Mouse (Mus musculus): ENCODE measurements around the gene Tprn. TPM values are rescaled to one million over a fixed set of nuclear protein-coding genes. Genes with fewer than 3 reads are reported as not detected.
A peak's percentile ranks its signal among the peaks of the same experiment; 100 is the strongest.

The Tprn gene
- polyA plus RNA-seq, 1 experiment: 12.9 TPM

DNA sequence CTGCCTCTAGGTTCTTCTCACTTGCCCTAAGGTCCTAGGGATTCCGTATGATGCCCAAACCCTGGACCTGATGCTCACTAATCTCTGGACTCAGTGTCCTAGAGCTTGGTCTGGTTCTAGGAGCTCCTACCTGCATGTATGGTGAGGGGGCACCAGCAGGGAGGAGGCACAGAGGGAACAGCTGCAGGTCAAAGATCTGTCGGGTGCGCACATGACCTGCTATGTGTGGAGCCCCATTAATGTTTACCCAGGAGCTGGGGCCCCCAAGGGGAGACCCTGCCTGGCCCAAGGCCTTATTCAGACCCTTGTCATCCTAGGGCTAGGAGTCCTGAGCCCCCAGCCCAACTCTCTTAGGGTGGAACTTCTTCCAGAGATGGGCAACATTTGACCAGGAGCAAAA, 28.4 kb upstream of the Tprn start, which contains the start of gene Slc34a3:
Slc34a3 (minus strand) TSS at position 315 of the 400 bp plus-strand sequence.
- no peak within 1 kb of the TSS for H3K4me3 ChIP-seq (replicated peaks)

DNA sequence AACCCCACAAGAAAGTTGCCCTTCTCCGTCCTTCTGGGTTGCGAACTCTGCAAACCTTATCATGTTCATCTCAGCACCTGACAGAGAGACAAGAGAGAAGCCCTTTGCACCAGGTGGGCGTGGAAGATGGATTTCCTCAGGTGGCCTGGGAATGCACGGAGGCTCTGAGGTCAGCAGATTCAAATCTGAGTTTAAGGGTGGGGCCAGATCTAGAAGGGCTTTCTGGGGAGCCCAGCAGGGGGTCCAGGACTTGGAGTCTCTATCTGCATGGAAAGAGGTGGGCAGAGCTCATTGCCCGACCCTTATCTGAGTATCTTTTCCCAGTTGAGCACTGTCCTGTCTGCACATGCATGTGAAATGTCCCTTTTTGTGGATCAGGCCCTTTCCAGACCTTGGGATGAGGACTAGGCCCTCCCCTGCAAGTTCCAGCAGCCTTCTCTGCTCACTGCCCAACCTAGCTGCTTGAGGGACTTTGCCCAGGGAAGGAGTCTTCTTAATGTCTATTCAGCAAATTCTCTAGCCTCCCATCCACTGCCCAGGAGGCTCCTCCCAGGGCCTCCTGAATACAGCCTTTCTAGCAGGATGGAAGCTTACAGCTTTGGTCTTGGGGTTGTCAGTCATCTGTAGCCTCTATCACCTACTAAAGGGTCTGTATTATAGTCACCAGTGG, 27.7 kb upstream of the Tprn start:
- peaks cover 46% of the 10 kb centered on the region for H3K4me1 ChIP-seq
- TF ChIP-seq FLI1 (IDR thresholded peaks at IDR 0.05; ENCODE audit: low read length) (no peak), GATA1 (IDR thresholded peaks at IDR 0.05; ENCODE audit: borderline replicate concordance, low read length) (no peak)
- no peaks in the 10 kb centered on the region for H3K9me3 ChIP-seq
- H3K4me3 ChIP-seq (replicated peaks): no peak overlapping the region
- no peaks in the 10 kb centered on the region for H3K36me3 ChIP-seq (replicated peaks; ENCODE audit: low read length)
- peaks cover 86% of the 10 kb centered on the region for H3K27me3 ChIP-seq (replicated peaks)

More for the DNA sequence above, 28.4 kb upstream of the Tprn start, which contains the start of gene Slc34a3:
- Histone ChIP-seq H3K9me3 (no peaks in the 10 kb centered on the region), H3K4me1 (peaks cover 50% of the 10 kb centered on the region), H3K27me3 (replicated peaks) (peaks cover 80% of the 10 kb centered on the region), H3K36me3 (replicated peaks; ENCODE audit: low read length) (no peaks in the 10 kb centered on the region)
- TF ChIP-seq FLI1 (IDR thresholded peaks at IDR 0.05; ENCODE audit: low read length) (no peak), GATA1 (IDR thresholded peaks at IDR 0.05; ENCODE audit: borderline replicate concordance, low read length) (no peak)

DNA sequence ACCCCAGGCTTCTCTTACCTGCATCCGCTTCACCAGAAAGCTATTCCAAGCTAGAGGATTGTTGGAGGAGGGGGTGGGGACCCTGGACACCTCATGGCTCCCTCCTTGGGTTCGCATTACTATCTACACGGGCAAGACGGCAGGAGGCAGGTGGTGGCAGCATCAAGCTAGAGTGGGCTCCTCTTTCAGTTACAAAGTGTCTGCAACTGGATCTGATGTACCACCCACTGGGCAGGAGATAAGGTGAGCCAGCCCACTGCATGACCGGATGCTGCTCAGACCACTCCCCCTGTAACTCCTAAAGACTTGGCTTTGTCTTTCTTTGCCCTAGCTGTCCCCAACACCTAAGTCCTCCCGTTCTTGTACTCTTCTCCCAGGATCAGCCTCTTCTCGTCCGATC, 25.8 kb upstream of the Tprn start, which contains the start of gene Rnf224:
Rnf224 (minus strand) TSS at position 174 of the 400 bp plus-strand sequence.
- Histone ChIP-seq H3K36me3 (replicated peaks; ENCODE audit: low read length) (no peaks in the 10 kb centered on the region), H3K4me1 (peaks cover 49% of the 10 kb centered on the region), H3K27me3 (replicated peaks) (peaks cover 92% of the 10 kb centered on the region), H3K9me3 (no peaks in the 10 kb centered on the region), H3K4me3 (replicated peaks) (no peak within 1 kb of the TSS)
- no peak for TF ChIP-seq FLI1 (IDR thresholded peaks at IDR 0.05; ENCODE audit: low read length)
- no peak for TF ChIP-seq GATA1 (IDR thresholded peaks at IDR 0.05; ENCODE audit: borderline replicate concordance, low read length)

DNA sequence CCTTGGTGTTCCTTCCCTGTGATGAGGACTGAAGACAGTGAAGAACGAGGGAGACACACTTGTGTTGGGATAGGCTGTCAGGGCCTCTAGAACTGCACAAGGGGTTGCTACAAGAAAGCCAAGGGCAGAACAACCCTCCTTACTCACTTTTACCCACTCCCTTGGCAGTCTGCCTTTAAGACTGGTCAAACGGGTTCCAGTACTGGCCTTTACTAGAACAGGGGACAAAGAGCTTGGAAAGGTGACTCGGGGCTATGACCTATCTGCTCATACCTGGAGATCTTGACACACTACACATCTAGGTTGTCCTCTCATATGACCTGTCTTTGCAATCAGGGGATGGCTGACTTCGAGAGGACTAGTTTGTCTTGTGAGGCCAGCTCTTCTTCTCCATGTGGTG, 24.9 kb upstream of the Tprn start:
- Histone ChIP-seq H3K36me3 (replicated peaks; ENCODE audit: low read length) (no peaks in the 10 kb centered on the region), H3K9me3 (no peaks in the 10 kb centered on the region), H3K4me3 (replicated peaks) (no peak overlapping the region), H3K4me1 (peaks cover 54% of the 10 kb centered on the region), H3K27me3 (replicated peaks) (peaks cover 93% of the 10 kb centered on the region)
- TF ChIP-seq FLI1 (IDR thresholded peaks at IDR 0.05; ENCODE audit: low read length): no peak
- no peak for TF ChIP-seq GATA1 (IDR thresholded peaks at IDR 0.05; ENCODE audit: borderline replicate concordance, low read length)

DNA sequence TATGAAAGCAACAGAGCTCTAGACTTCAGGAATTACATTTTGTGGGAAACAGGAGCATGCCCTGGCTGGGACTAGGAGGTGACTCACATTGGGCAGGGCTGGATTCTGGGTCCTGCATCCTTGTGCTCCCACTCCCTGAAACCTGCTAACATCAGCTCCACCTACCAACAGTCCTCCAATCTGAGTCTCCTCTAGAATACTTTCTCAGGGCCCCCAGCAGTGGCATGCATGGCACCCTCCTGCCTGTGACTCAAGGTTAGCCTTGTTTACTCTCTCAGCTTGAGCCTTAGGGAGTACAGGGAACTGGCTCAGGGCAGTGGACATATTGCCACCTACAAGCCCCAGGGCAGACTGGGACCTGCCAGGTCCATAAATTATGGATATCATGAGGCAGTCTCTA, 24.3 kb upstream of the Tprn start:
- H3K4me1 ChIP-seq: peaks cover 59% of the 10 kb centered on the region
- H3K4me3 ChIP-seq (replicated peaks): no peak overlapping the region
- peaks cover 93% of the 10 kb centered on the region for H3K27me3 ChIP-seq (replicated peaks)
- H3K9me3 ChIP-seq: no peaks in the 10 kb centered on the region
- TF ChIP-seq FLI1 (IDR thresholded peaks at IDR 0.05; ENCODE audit: low read length): no peak
- TF ChIP-seq GATA1 (IDR thresholded peaks at IDR 0.05; ENCODE audit: borderline replicate concordance, low read length): no peak
- no peaks in the 10 kb centered on the region for H3K36me3 ChIP-seq (replicated peaks; ENCODE audit: low read length)

DNA sequence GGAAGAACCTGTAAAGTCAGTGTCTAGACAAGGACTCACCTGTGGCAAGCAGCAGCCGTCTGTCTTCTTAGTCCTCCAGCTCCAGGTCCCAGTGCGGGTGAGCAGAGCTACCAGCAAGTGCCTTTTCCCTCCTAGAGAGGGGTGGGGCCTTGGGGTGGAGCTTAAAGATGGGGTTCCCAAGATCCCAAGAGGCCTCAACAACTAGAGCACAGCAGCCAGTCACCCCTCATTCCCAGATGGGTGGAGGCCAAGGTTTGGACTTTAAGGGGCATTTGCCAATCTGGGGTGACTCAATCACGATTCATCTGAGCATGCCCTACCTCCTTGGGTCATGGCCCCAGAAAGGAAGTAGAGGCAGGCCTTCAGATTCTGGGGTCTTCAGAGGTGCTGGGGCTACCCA, 22.7 kb upstream of the Tprn start:
- no peak overlapping the region for H3K4me3 ChIP-seq (replicated peaks)
- TF ChIP-seq FLI1 (IDR thresholded peaks at IDR 0.05; ENCODE audit: low read length): no peak
- no peak for TF ChIP-seq GATA1 (IDR thresholded peaks at IDR 0.05; ENCODE audit: borderline replicate concordance, low read length)
- H3K36me3 ChIP-seq (replicated peaks; ENCODE audit: low read length): peaks cover 8% of the 10 kb centered on the region
- H3K4me1 ChIP-seq: peaks cover 50% of the 10 kb centered on the region
- no peaks in the 10 kb centered on the region for H3K9me3 ChIP-seq
- peaks cover 90% of the 10 kb centered on the region for H3K27me3 ChIP-seq (replicated peaks)

DNA sequence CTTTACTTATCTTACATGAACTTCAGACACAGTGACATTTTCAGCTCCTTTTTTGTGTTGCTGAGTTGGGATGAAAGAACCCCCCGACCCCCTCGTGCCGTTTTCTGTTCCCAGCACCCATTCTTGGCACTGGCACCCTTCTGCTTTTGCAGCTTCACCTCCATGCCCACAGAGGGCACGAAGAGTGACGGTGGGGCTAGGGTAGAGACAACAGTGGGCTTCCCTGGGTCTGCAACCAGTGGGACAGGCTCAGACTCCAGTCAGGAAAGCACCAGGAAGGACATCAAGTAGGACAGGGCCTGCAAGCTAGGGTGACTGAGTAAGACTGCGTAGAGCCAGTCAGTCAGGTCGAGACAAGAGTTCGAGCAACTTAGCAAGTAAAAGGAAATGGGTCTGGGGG, 22.1 kb upstream of the Tprn start:
- Histone ChIP-seq H3K4me3 (replicated peaks) (peak overlapping the region; percentile 5), H3K9me3 (no peaks in the 10 kb centered on the region), H3K36me3 (replicated peaks; ENCODE audit: low read length) (peaks cover 13% of the 10 kb centered on the region), H3K4me1 (peaks cover 50% of the 10 kb centered on the region), H3K27me3 (replicated peaks) (peaks cover 84% of the 10 kb centered on the region)
- no peak for TF ChIP-seq GATA1 (IDR thresholded peaks at IDR 0.05; ENCODE audit: borderline replicate concordance, low read length)
- no peak for TF ChIP-seq FLI1 (IDR thresholded peaks at IDR 0.05; ENCODE audit: low read length)

DNA sequence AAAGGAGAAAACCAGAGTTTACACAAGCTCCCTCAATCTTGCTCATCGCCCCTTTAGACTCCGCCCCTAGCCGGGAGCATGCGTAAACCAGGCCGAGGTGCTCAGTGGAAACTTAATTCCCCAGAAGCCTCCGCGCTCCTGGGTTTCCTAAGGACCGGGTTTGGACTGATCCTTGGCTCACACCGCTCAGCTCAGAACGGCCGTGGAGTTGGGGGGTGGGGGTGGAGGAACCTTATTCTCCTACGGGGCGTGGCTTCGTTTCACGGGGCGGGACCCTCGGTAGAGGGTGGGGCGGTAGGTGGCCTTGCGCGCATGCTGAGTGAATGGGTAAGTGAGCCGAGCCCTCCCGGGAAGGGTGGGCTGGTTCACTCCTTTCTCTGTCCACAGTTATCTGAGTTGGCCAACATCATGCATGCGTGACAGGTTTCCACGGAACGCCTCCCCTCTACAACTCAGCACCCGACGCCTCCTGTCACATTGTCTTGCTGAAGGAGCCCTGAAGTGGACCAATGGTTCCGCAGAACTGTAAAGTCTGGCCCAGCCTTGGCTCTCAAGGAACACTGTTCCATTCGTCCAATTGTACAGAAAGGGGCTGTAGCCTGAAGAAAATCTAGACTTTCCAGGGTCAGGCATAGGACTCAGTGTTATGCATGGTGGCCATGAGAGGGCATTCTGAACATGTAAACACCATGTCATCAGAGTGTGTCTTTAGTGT, 21.5 kb upstream of the Tprn start:
- no peak for TF ChIP-seq GATA1 (IDR thresholded peaks at IDR 0.05; ENCODE audit: borderline replicate concordance, low read length)
- TF ChIP-seq FLI1 (IDR thresholded peaks at IDR 0.05; ENCODE audit: low read length): no peak

DNA sequence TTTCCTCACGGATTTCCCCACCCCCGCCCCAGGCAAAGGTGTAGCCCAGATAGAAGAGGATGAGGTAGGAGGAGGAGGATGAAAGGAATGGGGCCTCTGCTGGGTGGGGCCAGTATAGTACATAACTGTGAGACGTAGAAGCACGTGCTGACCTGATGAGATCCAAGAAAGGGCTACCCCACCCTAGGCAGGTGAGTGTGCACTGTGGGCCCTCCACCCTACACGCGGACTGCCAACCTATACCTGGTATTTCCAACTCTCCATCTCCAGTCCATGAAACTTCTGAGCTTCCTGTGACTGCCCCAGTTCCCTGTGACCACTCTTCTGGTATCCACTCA, 21.0 kb upstream of the Tprn start:
- Histone ChIP-seq H3K4me3 (replicated peaks) (peak overlapping the region; percentile 89), H3K9me3 (no peaks in the 10 kb centered on the region), H3K4me1 (peaks cover 45% of the 10 kb centered on the region), H3K36me3 (replicated peaks; ENCODE audit: low read length) (peaks cover 24% of the 10 kb centered on the region), H3K27me3 (replicated peaks) (peaks cover 73% of the 10 kb centered on the region)
- TF ChIP-seq GATA1 (IDR thresholded peaks at IDR 0.05; ENCODE audit: borderline replicate concordance, low read length) (no peak), FLI1 (IDR thresholded peaks at IDR 0.05; ENCODE audit: low read length) (no peak)

More for the DNA sequence above, 21.5 kb upstream of the Tprn start:
- peaks cover 18% of the 10 kb centered on the region for H3K36me3 ChIP-seq (replicated peaks; ENCODE audit: low read length)
- peak overlapping the region; percentile 89 for H3K4me3 ChIP-seq (replicated peaks)
- no peaks in the 10 kb centered on the region for H3K9me3 ChIP-seq
- peaks cover 50% of the 10 kb centered on the region for H3K4me1 ChIP-seq
- H3K27me3 ChIP-seq (replicated peaks): peaks cover 79% of the 10 kb centered on the region

DNA sequence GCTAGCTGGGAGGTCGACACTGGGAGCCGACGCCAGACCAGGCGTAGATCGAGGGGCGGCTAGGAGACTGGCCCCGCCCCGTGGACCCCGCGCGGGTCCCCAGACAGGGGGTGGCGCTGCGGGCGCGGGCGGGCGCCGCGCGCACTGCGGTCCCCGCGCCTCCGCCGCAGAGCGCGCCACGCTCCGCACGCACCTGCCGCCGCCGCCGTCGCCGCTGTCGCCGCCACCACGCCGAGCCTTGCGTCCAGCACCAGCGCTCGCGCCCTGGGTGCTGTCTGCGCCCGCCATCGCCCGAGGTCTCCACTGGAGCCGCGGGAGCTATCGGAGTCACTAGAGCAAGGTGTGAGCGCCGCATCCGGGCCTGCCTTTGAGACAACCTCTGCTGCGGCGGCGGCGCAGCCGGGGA, 20.3 kb upstream of the Tprn start, which contains the start of the genes Rnf208 and Cysrt1:
Rnf208 (plus strand) TSS at position 155 of the 406 bp plus-strand sequence.
Cysrt1 (minus strand) TSS at position 352 of the 406 bp plus-strand sequence.
- no peak for TF ChIP-seq GATA1 (IDR thresholded peaks at IDR 0.05; ENCODE audit: borderline replicate concordance, low read length)
- TF ChIP-seq FLI1 (IDR thresholded peaks at IDR 0.05; ENCODE audit: low read length): no peak
- H3K9me3 ChIP-seq: no peaks in the 10 kb centered on the region
- peaks cover 31% of the 10 kb centered on the region for H3K36me3 ChIP-seq (replicated peaks; ENCODE audit: low read length)
- peaks cover 68% of the 10 kb centered on the region for H3K27me3 ChIP-seq (replicated peaks)
- H3K4me1 ChIP-seq: peaks cover 38% of the 10 kb centered on the region
- H3K4me3 ChIP-seq (replicated peaks): peak within 1 kb of the TSS; percentile 89

Measured in megakaryocyte, embryonic 14.5 days (primary cell).